Mouse (Mus musculus) ovary, postnatal 36 days (tissue): Measurements from ENCODE around the gene Dyrk1b.
"Not testable (repeated sequence)": the region's sequence is repeated elsewhere in the genome, so short reads cannot be mapped to it uniquely, and the experiment has no call there.

Experiments used
- DNase-seq: peaks from one replicate; pipeline ENCODE4 v3.0.0; 2022; ENCODE audit warnings: low spot score, mixed read lengths

Gene Dyrk1b

DNA sequence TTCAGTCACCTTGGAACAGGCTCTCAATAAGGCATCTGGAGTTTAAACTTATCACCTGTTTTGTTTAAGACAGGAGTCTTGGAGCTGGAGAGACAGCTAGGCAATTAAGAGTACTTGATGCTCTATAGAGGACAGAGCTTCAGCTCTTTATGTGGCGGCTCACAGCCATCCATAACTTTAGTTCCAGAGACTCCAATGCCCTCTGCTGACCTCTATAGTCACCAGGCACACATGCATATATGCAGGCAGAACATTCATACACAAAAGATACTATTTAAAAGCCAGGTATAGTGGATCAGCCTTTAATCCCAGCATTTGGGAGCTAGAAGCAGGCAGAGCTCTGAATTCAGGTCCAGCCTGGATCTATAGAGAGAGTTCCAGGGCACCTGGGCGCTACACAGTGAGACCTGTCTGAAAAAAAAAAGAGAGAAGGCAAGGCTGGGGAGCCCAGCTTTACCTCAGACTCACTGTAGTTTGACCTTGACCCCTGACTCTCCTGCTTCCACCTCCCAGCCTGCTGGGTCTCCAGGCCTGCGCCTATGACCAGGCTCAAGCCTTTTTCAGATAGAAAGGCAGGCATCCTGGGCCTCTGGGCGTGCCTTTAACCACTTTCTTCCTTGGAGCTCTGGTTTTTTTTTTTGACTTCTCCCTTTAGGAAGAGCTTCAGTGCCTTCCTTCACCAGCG, 16.3 kb downstream of the Dyrk1b start:
- DNase-seq = no peak

DNA sequence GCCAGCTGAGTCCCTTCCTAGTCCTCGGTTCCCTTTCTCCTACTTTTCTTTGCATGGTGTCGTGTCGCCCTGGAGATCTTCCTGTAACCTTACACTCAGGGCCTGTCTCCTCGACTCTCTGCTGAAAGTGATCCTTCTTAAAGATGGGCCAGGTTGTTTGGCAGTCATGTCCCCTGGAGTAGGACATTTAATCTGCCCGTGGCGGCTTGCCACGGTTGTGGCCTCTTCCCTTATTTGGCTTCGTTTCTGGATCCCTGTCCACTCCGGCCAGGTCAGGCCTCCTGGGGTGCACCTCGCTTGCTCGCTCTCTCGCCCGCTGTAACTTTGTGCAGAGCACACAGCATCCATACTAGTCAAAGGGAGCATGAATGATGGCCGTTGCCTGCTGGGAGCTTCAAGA, 17.3 kb downstream of the Dyrk1b start:
- no peak for DNase-seq

DNA sequence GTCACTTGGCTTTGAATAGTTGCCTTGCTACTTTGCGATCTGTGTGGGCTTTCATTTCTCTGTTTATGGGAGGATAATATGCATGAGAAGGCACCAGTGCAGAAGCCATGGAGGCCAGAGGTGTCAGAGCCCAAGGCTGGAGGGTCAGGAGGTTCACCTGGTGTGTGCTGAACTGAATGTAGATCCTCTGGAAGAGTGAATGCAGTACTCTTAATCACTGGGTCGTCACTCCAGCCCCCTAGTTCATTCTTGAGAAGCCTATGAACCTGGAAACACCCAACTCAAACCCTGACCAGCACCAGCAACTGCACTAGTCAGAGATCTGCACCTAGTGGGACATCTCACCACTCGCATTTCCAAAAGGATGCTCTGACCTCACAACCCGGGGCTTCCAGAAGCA, 19.8 kb downstream of the Dyrk1b start:
- no peak for DNase-seq

DNA sequence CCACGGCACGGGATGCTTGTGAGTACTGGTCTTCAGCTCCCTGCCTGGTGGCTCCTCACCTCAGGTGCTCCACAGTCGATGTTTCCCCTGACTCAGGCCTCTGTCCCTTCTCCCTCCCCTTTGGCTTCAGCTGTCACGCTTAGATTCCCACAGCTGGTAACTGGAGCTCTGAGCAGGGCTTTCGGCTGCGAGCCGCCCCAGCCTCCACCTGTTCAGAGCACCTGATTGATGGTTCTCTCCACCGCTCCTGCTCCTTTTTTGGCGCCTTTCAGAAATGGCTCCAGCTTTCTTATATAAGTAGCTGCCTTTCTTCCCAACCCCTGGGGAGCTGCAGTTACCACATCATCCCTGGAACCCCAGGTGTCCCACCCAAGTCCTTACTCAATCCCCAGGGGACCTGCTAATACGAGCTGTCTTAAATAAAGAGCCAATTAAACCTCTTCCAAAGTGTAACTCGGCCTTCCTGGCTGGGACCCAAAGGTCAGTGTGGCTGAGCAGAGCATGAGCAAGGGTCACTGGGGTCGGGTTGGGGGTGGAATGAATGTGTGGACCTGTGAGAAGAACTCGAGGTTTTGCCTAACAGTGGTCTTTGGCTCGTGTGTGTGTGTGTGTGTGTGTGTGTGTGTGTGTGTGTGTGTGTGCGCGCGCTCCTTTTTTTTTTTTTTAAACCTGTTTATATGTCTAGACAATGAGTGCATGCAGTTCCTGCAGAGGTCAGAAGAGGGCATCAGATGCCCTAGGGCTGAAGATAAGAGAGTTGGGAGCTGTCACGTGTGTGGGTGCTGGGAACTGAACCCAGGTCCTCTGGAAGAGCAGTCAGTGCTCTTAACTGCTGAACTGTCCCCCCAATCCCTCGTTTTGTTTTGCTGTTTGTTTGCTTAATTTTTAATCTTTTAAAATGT, 24.2 kb downstream of the Dyrk1b start:
- DNase-seq = no peak

DNA sequence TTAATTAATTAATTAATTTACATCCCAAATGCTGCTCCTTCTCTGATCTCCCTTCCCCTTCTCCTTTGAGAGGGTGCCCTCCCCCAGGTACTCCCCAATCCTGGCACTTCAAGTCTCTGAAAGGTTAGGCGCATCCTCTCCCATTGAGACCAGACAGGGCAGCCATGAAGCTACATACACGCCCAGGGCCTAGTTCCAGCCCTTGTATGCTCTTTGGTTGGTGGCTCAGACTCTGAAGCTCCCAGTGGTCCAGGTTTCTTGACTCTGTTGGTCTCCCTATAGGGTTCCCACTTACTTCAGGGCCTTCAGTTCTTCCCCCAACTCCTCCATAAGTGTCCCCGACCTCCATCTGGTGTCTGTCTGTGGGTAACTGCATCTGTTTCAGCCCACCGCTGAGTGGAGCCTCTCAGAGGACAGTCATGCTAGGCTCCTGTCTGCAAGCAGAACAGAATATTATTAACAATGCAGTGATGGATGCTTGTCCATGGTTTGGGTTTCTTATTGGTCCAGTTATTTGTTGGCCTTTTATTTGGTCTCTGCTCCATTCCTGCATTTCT, 26.9 kb downstream of the Dyrk1b start:
- DNase-seq = no peak

DNA sequence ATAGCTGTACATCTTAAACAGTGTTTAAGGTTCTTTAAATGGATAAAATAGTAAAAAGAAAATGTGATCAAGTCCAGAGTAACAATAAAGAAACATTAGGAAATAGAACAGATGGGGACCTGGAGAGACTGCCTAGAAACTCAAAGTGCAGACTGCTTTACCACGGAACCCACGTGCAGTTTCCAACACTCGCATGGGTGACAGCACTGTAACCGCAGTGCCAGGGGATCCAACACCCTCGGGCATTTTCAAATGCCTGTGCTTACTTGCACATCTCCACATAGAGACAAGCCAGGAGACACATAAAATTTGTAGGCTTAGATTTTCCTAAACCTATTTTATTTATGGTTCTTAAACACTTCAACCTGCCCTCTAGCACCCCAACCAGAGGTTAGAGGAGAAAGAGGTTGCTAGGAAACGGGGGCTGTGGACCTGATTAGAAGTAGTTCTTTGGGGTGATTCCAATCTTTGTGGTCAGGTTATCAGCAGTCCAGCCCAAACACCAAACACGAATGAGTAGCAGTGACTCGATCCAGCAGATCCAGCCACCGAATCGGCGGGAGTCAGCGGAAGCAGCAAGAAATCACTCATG, 29.2 kb downstream of the Dyrk1b start:
- no peak for DNase-seq

DNA sequence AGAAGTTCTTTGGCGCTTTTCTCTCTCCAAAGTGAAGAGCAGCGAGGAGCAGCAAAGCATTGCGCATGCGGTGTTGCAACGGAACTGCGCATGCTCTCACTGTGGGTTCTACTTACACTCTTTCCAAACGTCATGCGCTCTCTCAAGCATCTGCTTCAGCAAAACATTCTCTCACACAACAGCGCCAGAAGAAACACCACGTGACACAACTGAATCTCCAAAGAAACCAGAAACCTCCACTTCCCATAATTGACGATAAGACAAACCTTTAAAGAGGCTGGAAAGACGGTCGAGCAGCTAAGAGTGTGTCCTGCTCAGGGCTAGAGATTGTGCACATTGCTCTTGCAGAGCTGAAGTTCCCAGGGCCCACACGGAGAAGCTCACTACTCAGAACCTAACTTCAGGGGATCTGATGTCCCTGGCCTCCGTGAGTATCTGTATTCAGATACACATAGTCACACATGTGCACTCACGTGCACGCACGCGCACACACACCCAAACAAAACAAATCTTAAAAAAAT, 29.8 kb downstream of the Dyrk1b start:
- peak; percentile 71 for DNase-seq

DNA sequence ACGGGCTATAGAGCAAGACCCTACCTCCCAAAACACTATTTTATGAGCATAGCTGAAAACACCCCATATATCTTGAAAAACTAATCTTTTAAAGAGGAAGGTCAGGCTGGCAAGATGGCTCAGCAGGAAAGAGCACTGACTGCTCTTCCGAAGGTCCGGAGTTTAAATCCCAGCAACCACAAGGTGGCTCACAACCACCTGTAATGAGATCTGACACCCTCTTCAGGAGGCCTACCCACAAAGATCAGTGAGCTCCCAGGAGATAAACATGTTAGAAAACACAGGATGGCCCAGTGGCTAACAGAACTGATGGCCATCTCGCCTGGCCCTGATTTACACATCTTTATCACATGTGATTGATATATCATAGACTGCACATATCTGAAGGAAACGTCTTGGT, 31.5 kb downstream of the Dyrk1b start:
- DNase-seq = no peak

DNA sequence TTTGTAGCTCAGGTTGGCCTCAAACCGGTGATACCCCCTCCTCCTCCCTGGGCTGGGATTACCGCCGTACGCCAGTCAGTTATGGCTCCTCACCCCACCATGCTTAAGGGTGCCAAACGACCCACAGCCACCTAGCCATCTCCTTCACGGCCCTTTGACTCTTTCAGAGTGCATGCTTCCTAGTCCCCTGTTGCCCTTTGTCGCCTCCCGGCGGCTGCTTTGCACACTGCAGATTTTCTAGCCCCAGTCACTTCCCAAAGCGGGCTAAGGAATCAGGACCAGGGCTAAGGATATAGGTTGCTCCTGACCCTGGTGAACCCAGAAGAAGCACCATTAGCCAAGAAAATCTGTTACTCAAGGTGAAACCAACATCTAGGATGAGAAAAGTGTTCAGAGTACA, 34.9 kb downstream of the Dyrk1b start:
- DNase-seq = peak; percentile 70

DNA sequence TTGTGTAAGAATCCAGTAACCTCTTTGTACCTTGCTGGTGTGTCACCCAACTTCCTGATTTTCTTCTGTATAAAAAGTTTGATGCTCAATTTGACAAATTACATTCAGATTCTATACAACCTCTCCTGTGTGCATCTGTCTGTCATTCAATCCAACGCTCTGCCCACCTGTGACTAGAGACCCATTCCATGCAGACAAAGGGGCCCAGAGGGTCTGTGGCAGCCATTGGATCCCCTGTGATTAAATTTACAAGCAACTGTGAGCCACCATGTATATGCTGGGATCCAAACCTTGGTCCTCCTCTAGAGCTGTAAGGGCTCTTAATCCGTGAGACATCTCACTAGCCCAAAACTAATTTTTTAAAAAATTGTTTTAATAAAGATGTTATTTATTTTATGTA, 36.7 kb downstream of the Dyrk1b start:
- not testable (repeated sequence) for DNase-seq

DNA sequence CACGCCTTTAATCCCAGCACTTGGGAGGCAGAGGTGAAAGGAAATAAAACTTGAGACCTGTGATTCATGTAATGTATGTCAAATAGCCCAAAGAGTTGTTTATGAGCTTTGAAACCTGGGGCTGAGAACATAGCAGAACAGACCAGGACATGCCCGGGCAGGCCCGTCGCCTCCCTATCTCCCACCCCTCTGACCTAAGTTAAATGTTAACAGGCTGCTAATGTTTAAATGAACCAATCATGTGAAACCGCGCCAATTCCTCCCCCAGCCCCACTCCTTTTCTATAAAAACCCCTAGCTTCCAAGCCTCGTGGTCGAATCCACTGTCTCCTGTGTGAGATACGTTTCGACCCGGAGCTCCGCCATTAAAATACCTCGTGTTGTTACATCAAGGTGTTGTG, 38.5 kb downstream of the Dyrk1b start:
- not testable (repeated sequence) for DNase-seq

DNA sequence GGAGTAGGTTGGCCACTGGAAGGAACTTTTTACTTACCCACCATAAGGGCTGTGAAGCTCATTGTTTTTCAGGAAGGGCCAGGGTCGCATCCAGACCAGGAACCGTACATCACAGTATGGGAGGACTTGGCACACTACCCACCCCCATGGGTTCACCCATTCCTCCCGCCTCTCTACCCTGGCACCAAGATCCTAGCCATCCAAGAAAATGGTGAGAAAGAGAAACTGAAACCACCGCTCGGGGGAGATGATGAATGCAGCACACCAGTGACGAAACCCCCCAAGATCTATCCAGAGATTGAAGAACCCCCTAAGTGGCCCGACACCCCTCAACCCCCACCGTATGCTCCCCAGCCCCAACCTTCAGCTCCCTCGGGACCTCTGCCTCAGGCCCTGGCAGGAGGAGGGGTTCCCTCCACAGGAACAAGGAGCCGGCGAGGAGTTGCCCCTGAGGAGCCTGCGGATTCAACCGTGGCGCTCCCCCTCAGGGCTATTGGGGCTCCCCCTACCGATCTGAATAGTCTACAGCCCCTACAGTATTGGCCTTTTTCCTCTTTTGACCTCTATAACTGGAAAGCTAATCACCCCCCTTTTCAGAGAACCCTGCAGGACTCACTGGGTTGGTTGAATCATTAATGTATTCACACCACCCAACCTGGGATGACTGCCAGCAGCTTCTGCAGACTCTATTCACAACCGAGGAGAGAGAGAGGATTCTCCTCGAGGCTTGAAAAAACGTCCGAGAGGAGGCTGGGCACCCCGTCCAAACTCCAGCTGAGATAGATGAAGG, 39.9 kb downstream of the Dyrk1b start:
- DNase-seq = not testable (repeated sequence)

DNA sequence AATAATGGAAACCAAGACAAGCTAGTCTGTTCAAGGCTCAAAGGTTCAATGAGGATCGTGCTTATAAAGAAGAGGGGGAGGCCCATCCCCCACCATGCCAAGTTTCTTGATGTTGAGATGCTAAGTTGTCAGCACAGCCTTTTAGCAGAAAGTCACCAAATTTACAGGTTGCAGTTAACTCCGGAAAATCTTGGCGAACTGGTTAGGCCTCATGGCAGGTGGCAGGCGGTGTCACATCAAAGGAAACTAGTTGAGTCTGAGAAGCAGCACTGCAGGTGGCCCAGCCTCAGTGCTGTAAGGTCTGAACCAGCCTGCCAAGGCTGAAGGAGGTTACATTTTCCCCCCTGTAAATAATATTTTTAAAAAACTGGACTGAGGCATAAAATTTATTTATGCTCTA, 47.6 kb downstream of the Dyrk1b start:
- DNase-seq = not testable (repeated sequence)

DNA sequence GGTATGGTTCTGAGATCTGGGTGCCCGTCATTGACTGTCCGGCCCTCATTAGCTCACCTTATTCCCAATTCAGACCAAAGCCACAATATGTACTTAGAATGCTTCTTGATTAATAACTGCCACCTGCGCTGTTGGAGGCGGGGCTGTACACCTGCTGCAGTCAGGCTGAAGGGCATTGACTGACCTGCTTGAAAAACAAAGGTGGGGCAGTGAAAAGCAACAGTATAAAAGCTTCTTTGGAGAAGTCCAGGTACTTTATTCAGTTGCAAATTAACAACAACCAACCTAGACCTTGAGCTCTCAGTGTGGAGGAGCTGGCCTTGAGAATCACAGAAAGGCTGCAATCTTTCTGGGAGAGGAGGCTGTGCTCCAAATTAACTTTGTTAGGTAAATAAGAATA, 48.2 kb downstream of the Dyrk1b start:
- not testable (repeated sequence) for DNase-seq
